Mouse (Mus musculus) adrenal gland, postnatal 25 days (tissue): Measurements from ENCODE around the gene Mamld1. TPM values are rescaled to one million over a fixed set of nuclear protein-coding genes. Genes with fewer than 3 reads are reported as not detected.

ENCODE experiments used
- DNase-seq: peaks from one replicate; pipeline ENCODE4 v3.0.0; 2021; ENCODE audit warnings: mixed read lengths
- total RNA-seq: library from RNA; stranded (reverse); gene quantifications from 2 replicates; pipeline ENCODE4 v1.2.3, GENCODE M21; 2021

Mamld1 gene
- total RNA-seq, 1 experiment from 2014 or later: 17.3 TPM

- no peak for DNase-seq
These were observed 91.3 kb downstream of the Mamld1 start for GRCm38 (mm10) chrX:71141390-71141789.

GRCm38 (mm10) chrX:71149441-71150050 is 99.5 kb downstream of the Mamld1 start:
- no peak for DNase-seq

GRCm38 (mm10) chrX:71150551-71151001 is 100.5 kb downstream of the Mamld1 start:
- peak; percentile 66 for DNase-seq

GRCm38 (mm10) chrX:71181526-71181925 is 131.5 kb downstream of the Mamld1 start:
- no peak for DNase-seq

- DNase-seq: peak; percentile 33
These were observed 133.6 kb downstream of the Mamld1 start for GRCm38 (mm10) chrX:71183671-71184070.

GRCm38 (mm10) chrX:71186396-71186795 is 136.3 kb downstream of the Mamld1 start:
- DNase-seq: peak; percentile 2

- no peak for DNase-seq
These were observed 154.7 kb downstream of the Mamld1 start for GRCm38 (mm10) chrX:71204776-71205175.

Other genes starting within 250 kb of the Mamld1 start
- gene Mtm1, start 160.5 kb downstream of the Mamld1 start, total RNA-seq: 21.2 and 29.9 TPM in 2 replicates